Mouse (Mus musculus) heart, adult 2 months (tissue): Measurements from ENCODE around the gene Crlf1.

Experiments
- CTCF ChIP-seq: fragments of 200-600 bp; IDR thresholded peaks from 2 replicates; pipeline ENCODE4 v1.8.1; 2022; ENCODE audit warnings: antibody characterized with exemption, mild to moderate bottlenecking, moderate library complexity
- EP300 ChIP-seq: fragments of 200-500 bp; IDR thresholded peaks from 2 replicates; pipeline ENCODE4 v1.6.1; 2011; ENCODE audit warnings: low read depth, low read length, control low read depth; ENCODE audit not compliant: insufficient read depth
- POLR2A ChIP-seq: fragments of 200-500 bp; IDR thresholded peaks from 2 replicates; pipeline ENCODE4 v1.6.1; 2011; ENCODE audit warnings: mild to moderate bottlenecking, low read depth, low read length, control low read depth; ENCODE audit not compliant: insufficient read depth

DNA sequence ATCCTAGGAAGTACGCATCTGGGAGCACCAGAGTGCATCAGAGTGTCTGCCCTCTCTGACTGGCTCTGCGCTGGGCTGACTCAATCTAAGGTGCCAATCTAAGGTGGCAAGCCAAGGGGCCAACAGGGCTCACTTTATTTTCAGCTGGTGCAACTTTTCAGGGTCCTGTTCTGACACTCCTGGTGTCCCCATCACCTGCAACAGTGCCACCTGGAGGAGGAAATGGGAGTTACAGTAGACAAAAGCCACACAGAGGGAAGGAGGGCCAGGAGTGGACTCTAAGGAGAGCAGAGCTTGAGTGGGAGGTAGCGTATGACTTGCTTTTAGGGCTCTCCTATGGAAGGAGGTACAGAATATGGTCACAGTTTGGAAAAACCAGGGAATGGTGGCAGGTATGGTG lies 11.9 kb downstream of the Crlf1 start:
- TF ChIP-seq POLR2A = no peak
- TF ChIP-seq CTCF = peak; percentile 96
- TF ChIP-seq EP300 = 0 out of 2 replicates have a peak, but pooled peaks have one; percentile 19
